Mouse (Mus musculus): Measurements from ENCODE around the gene Pigk. TPM values are rescaled to one million over a fixed set of nuclear protein-coding genes. Genes with fewer than 3 reads are reported as not detected.

Gene Pigk
- 29.3 and 35.5 TPM in 2 replicates for polyA plus RNA-seq (2015; fragmentation: Nextera tagmentation; extraction: Ambion mirVana)

GRCm38 (mm10) chr3:152713991-152714902 is at the start of gene Pigk:
Gene Pigk (plus strand): TSS chr3:152714100.

GRCm38 (mm10) chr3:152668239-152668638 is 45.7 kb upstream of the Pigk start, which contains the start of gene Ak5:
Gene Ak5 (minus strand): TSS chr3:152668360.

GRCm38 (mm10) chr3:152981988-152982387 is 268.1 kb downstream of the Pigk start, which contains the start of gene St6galnac5:
Gene St6galnac5 (minus strand): TSS chr3:152982246.

Other genes with a start within 250 kb of the Pigk start
- 1.7 TPM in 2 replicates for gene Ak5, start 45.7 kb upstream of the Pigk start, polyA plus RNA-seq (2015; fragmentation: Nextera tagmentation; extraction: Ambion mirVana)

Data from skeletal muscle tissue, postnatal 0 days (tissue).